Mouse (Mus musculus) spleen, adult 2 months (tissue): ENCODE results near the gene Hbb-y.

Source experiments
- CTCF ChIP-seq: fragments of 200-500 bp; IDR thresholded peaks from 2 replicates; pipeline ENCODE4 v1.5.1; 2011; ENCODE audit warnings: mild to moderate bottlenecking, inconsistent platforms; ENCODE audit not compliant: insufficient read depth, insufficient read length, insufficient replicate concordance; ENCODE audit errors: extremely low read depth
- POLR2A ChIP-seq: fragments of 200-500 bp; IDR thresholded peaks from 2 replicates; pipeline ENCODE4 v1.6.1; 2011; ENCODE audit warnings: low read depth, low read length, inconsistent platforms

DNA sequence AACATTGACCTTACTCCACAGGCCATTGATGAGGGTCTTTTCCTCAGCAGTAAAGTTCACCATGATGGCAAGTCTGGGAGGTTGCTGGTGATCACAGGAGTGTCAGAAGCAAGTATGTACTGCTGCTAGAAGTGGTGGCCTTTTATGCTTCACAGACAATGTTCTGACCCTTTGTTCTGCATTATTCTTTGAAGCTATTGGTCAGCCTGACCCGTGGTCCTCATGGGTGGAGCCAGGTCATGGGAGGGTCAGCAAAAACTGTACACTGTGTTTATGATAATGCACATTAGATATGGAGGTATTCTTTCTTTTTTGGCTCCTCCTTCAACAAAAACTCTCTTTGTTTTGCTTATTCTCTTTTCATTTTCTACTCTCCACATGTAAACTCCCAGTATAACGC is at the start of gene Hbb-y:
- TF ChIP-seq POLR2A (no peak), CTCF (no peak)
